Mouse (Mus musculus) c-Kit-negative CD71-positive TER-119-positive erythroid progenitor cells, embryonic 14.5 days (primary cell): ENCODE measurements at regions not wholly inside any gene's neighbourhood (a gene's known extent, or its start where the extent isn't known, plus 50 kb on each side); places are given as distances from the start of the nearest gene placed in this dataset.
"Not testable (repeated sequence)": the region's sequence is repeated elsewhere in the genome, so short reads cannot be mapped to it uniquely, and the experiment has no call there.

ENCODE experiments used
- DNase-seq: peaks from one replicate; pipeline ENCODE4 v3.0.0-alpha.2; 2013; ENCODE audit warnings: low read depth, low spot score

DNA sequence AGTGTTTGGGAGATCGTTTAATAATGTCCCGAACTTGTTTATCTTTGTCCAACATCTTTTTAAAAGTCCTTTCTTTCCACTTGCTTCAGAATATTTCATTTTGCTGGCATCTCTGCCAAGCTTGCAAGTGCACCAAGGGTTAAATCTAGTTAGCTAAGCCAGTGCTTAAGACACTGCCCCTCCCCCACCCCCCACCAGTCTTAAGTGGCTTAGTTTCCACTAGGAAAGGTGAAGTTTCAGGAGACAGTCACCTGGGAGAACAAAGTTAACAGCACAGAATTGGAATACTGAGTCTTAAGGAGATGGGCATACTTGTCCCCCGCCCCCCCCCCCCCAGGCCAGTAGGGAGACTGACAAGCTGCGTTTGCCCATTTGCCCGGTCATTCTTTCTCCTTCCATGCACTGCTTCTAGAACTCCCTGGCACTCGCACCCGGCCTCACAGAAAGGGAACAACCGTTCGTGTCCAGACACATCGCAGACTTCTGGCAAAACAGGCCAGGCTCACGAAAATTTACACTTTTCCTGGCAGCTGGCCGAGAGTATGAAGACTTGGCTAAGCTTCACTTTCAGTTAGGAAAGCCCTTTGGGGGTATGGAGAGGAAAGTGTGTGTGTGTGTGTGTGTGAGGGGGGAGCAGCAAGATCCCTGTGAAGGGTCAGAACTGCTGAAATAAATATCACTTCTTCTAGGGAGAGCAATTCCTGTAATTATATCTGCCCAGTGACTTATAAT, 219.2 kb downstream of the Bcl11a start:
- no peak for DNase-seq

GRCm38 (mm10) chr11:24297763-24298162, 219.9 kb downstream of the Bcl11a start:
- DNase-seq: no peak

- no peak for DNase-seq
These were observed 222.5 kb downstream of the Bcl11a start for GRCm38 (mm10) chr11:24300351-24300750.

DNA sequence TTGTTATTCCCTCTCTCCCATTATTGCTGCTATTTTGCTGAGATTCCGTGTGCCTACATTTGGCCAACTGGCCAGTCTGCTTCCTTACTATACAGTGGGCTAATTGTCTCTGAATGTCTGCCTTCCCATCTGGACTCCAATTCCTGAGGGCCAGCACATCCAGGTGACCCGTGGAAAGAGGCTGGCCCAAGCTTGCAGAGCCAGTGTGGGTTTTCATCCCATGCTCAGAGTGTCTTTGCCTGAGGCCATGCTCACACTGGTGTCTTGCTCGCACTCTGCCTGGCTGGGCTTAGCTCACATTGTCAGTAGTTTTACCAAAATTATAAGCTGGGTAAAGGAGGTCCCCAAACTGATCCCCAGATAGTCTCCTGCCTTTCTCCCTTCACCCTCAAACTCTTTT, 223.3 kb downstream of the Bcl11a start:
- DNase-seq: no peak

DNA sequence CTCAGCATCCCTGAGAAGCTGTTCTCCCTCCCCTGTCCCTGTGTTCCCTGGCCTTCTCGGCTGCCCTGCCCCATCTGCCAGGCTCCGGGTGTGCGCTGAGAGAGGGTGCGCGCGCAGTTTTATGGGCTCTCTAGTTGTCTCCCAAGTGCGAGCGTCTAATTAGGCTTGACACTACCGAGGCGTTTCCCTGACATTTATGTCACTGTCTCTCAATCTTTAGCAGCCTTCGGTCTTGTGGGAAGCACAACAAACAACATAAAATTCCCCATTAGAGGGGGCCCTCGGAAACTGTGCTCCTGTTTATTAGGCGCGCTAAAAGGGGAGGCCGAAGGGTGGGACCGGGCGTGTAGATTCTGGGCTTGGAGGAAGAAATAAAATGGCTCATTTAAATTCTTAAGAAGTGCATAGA, 227.3 kb downstream of the Bcl11a start:
- DNase-seq: no peak

DNA sequence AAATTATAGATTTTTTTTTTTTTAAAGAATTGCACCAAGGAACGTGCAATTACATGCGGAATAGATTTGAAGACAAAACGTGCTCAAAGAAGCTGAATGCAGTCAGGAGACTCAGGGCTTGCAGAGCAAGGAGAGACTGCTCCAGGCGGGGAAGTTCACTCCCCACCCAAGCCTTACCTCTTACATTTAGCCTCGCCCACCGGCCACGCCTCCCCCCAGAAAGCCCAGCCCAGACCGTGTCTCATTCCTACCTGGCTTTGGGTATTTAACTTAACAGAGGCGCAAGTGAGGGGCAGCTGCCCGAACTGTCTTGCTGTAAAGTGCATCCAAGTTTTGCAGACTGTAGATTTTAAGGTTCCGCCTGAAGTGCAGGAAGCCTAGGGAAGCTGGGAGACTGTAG, 227.8 kb downstream of the Bcl11a start:
- no peak for DNase-seq

GRCm38 (mm10) chr11:24306101-24306500, 228.2 kb downstream of the Bcl11a start:
- DNase-seq: no peak

GRCm38 (mm10) chr11:24307601-24308252, 229.9 kb downstream of the Bcl11a start:
- no peak for DNase-seq

GRCm38 (mm10) chr11:24308253-24308633, 230.4 kb downstream of the Bcl11a start:
- DNase-seq: no peak

GRCm38 (mm10) chr11:24314046-24314445, 236.2 kb downstream of the Bcl11a start:
- DNase-seq: no peak

DNA sequence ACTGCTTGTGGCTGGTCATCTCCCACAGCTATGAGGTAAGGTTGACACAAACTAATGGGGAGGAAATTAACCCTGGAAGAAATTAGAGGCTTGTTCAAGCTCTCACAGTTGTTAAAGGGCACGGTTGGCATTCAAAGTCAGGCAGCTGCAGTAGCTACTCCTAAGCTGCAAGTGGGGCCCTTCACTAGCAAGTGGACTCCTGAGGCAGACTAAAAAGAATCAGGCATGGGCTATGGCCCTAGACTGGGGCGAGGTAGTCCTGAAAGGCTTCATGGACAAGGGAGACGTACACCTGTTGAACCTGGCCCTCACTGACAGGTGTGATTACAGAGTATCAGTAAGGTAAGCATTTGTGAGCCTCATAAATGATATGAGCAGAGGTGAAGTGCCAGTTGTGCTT, 237.7 kb downstream of the Bcl11a start:
- no peak for DNase-seq

- no peak for DNase-seq
These were observed 238.3 kb downstream of the Bcl11a start for GRCm38 (mm10) chr11:24316198-24316597.

DNA sequence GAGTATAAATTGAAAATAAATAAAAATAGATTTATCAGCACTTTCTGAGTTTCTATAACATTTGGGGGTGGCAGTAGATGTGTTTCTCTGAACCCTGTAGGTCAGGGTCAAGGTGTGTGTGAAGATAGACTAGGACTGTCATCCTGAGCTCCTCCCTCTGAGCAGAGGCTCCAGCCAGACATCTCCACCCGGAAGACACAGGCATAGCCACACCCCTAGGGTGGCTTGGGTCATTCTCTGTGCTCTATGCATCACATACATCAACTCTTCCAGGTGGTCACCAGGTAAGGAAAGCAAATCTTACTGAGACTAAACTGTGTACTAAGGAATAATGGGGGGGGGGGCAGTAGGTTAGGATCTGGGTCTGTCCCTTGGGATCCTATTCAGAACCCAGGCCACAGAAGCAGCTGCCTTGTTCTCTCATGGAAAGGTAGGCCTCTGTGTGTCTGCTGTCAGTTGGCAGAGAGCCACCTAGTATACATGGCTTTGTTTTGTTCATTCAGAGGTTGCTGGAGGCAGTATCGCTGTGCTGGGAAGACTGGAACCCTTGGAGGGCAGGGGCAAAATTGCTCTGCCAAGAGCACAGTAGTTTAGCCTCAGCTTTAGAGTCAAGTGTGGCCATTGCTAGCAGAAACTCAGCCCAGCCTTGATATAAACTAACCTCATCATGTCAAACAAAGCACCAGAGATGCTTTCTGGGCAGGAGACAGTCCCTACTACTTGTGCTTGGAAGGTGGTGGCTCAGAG, 240.3 kb downstream of the Bcl11a start:
- no peak for DNase-seq

DNA sequence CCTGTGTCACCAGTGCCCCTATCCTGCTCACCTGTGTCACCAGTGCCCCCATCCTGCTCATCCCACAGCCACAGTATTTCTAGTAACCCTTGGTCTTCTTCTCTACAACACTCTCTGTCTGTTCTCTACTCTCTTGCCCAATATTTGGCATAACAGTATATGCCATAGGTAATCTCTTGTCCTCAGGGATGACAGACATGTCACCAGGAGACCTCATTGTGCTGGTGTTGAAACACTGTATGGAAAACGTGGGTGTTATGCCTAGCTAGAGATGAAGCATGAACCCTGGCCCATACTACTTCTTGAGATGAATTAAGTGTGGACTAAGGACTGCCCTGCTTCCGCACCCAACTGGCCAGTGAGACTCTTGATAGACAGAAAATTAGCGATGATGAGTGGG, 241.4 kb downstream of the Bcl11a start:
- DNase-seq: no peak

DNA sequence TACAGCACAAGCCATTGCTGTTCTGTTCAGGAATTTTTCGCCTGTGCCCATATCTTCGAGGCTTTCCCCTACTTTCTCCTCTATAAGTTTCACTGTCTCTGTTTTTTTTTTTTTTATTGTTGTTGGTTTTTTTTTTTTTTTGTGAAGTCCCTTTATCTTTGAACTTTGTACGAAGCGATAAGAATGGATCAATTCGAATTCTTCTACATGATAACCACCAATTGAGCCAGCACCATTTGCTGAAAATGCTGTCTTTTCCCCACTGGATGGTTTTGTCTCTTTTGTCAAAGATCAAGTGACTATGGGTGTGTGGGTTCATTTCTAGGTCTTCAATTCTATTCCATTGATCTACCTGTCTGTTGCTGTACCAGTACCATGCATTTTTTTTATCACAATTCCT, 244.6 kb downstream of the Bcl11a start:
- DNase-seq: not testable (repeated sequence)

DNA sequence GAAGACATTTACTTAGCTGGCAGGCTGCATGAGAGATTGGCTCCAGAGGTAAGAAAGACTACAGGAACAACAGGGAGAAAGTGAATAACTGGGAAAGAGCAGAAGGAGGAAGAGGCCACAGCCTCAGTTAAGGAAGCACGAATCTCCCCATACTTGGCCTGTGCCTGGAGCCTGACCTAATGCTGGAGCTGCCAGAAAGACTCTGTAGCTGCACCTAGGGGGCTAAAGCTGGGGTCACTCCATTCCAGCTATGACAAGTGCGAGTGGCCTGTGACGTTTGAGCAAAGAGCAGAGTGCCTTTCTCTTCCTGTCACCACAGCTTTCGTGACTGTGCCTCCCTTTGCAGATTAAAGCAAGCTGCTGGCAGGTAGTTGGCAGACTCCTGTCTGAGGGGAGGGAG, 250.6 kb downstream of the Bcl11a start:
- DNase-seq: no peak

DNA sequence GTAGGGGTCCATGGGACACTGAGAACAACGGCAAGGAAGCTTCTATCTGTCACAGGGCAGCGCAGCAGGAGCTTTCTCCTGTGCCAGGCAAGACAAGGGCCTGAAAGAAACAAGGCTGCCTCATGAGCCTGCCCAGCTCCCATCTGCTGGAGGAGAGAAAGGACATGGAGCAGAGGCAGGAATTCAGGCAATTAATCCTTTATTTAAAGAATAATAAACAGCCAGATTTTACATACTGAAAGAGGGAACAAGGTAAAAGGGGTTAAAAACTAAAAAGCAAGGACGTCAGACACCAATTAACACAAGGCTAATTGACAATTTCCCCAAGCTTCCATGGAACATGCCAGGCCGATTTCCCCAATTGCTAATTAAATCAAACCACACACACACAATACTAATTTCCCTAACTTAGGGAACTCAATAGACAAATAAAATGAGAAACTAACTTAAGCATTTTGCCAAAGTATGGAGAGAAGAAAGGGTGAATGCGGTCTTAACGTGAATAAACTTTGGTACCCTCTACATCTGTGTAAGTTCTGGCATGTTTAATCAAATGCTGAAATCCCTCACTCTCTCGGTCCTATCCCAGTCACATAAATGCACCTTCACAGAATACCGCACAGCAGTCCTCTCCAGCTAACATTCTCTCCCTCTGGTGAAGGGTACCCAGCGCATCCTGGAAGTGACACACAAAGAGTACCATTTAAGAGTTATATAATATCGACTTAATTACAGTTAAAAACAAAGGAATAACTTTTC, 252.7 kb downstream of the Bcl11a start:
- DNase-seq: no peak

- no peak for DNase-seq
These were observed 254.4 kb downstream of the Bcl11a start for GRCm38 (mm10) chr11:24332241-24332640.

GRCm38 (mm10) chr11:24333111-24333510, 255.3 kb downstream of the Bcl11a start:
- no peak for DNase-seq

DNA sequence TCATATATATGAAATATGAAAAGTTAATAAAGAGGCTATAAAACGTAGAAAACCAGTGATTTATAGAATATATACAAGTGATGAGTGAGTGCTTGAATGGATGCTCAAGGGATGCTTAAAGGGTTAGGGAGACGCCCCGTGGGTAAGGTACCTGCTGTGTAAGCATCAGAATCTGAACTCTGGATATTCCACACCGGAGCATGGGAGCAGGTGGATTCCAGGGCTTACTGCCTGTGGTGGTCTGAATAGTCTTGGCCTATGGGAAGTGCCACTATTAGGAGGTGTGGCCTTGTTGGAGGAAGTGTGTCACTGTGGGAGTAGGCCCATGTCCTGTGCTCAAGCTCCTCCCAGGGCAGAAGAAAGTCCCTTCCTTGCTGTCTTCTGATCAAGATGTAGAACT, 257.4 kb downstream of the Bcl11a start:
- no peak for DNase-seq

GRCm38 (mm10) chr11:24338111-24338510, 260.3 kb downstream of the Bcl11a start:
- no peak for DNase-seq

DNA sequence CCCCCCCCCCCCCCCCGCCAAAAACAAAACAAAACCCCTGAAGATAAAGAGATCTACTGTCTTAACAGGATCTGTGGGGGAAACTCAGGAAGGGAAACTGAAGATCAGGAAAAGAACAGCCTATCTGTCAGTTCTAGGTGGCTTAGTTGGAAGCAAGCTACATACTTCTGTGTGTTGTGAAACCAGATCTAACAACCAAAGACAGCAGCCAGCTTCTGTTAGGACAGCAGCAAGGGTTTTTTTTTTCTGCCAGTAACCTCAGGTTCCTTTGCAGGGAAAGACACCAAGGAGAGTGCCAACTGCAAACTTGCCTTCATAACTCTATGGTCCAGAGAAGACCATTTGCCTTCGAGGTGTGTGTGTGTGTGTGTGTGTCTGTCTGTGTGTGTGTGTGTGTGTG, 261.2 kb downstream of the Bcl11a start:
- no peak for DNase-seq
